ENCODE assay signal across 28 mouse cellular contexts in genomic region chr10:7845991-7846390, GRCm38 (mm10). TPM values are rescaled to one million over a fixed set of nuclear protein-coding genes. Genes with fewer than 3 reads are reported as not detected.
DNase-seq lines count a peak whose midpoint lies in the region; ATAC-seq and TF ChIP-seq lines count a peak whose summit lies in the region.
"Had no signal": no experiment of that assay in that cellular context is flagged by ENCODE, and none has a peak within 500 bp of the region (broad histone marks: within the 10 kb centered on the region; RNA-seq: fewer than 3 reads in every experiment).

No protein-coding gene starts in this region.

- no peak overlapping the region for H3K27ac ChIP-seq in forebrain, embryonic 11.5 days (ENCODE audit: low read depth, low read length)
- no peak overlapping the region for H3K27ac ChIP-seq in forebrain, postnatal 0 days (ENCODE audit: low read depth, low read length)
- peak overlapping the region; percentile 90 for H3K27ac ChIP-seq in spleen, adult 2 months (ENCODE audit: insufficient read depth, low read length)
- H3K27ac ChIP-seq in hindbrain, embryonic 12.5 days: no peak overlapping the region
- H3K27ac ChIP-seq: embryonic facial prominence, embryonic 12.5 days; embryonic facial prominence, embryonic 15.5 days; forebrain, embryonic 12.5 days; forebrain, embryonic 15.5 days; heart, embryonic 13.5 days; hindbrain, embryonic 13.5 days had no signal

- no peak overlapping the region for H3K4me3 ChIP-seq in forebrain, embryonic 11.5 days (ENCODE audit: low read depth, low read length)
- no peak overlapping the region for H3K4me3 ChIP-seq in forebrain, postnatal 0 days (ENCODE audit: low read depth, low read length)
- no peak overlapping the region for H3K4me3 ChIP-seq in spleen, adult 2 months (ENCODE audit: extremely low read depth, insufficient read depth, insufficient read length)
- no peak overlapping the region for H3K4me3 ChIP-seq in hindbrain, embryonic 12.5 days
- H3K4me3 ChIP-seq: embryonic facial prominence, embryonic 12.5 days; embryonic facial prominence, embryonic 15.5 days; forebrain, embryonic 12.5 days; forebrain, embryonic 15.5 days; heart, embryonic 13.5 days; hindbrain, embryonic 13.5 days had no signal

- H3K9ac ChIP-seq in forebrain, embryonic 11.5 days (ENCODE audit: low read length): no peak overlapping the region
- H3K9ac ChIP-seq in forebrain, postnatal 0 days: no peak overlapping the region
- no peak overlapping the region for H3K9ac ChIP-seq in hindbrain, embryonic 12.5 days
- H3K9ac ChIP-seq: embryonic facial prominence, embryonic 12.5 days; embryonic facial prominence, embryonic 15.5 days; forebrain, embryonic 12.5 days; forebrain, embryonic 15.5 days; heart, embryonic 13.5 days; hindbrain, embryonic 13.5 days had no signal

- DNase-seq in forebrain, embryonic 11.5 days (ENCODE audit: low spot score): peak; percentile 15
- DNase-seq in forebrain, postnatal 0 days: no peak
- DNase-seq in spleen, adult 2 months (ENCODE audit: low read depth in 1 of 2, low spot score in 2 of 2): no peak
- no peak for DNase-seq in spleen, postnatal 36 days (ENCODE audit: low spot score in 2 of 2)
- no peak for DNase-seq in embryo, embryonic 10.5 days (ENCODE audit: low spot score)
- no peak for DNase-seq in T-cell, adult 2 months (ENCODE audit: low spot score)
- DNase-seq: adrenal gland, adult 8-10 months; adrenal gland, postnatal 36 days; cerebellum, adult 11-12 months; cerebellum, adult 8-10 months; cerebellum, postnatal 10 days; cerebellum, postnatal 36 days; gastrocnemius, postnatal 10 days; gastrocnemius, postnatal 36 days; heart, postnatal 14 days; kidney, adult 2 months had no signal

- no peaks in the 10 kb centered on the region for H3K36me3 ChIP-seq in forebrain, embryonic 11.5 days (ENCODE audit: control insufficient read depth, insufficient read depth, low read length)
- no peaks in the 10 kb centered on the region for H3K36me3 ChIP-seq in forebrain, postnatal 0 days (ENCODE audit: insufficient read depth)
- H3K36me3 ChIP-seq in spleen, adult 2 months (ENCODE audit: control insufficient read depth, insufficient read depth, low read length): peaks cover 5% of the 10 kb centered on the region
- no peaks in the 10 kb centered on the region for H3K36me3 ChIP-seq in hindbrain, embryonic 12.5 days
- H3K36me3 ChIP-seq: embryonic facial prominence, embryonic 12.5 days; embryonic facial prominence, embryonic 15.5 days; forebrain, embryonic 12.5 days; forebrain, embryonic 15.5 days; heart, embryonic 13.5 days; hindbrain, embryonic 13.5 days had no signal

- H3K9me3 ChIP-seq in forebrain, embryonic 11.5 days (ENCODE audit: control insufficient read depth, low read length): no peaks in the 10 kb centered on the region
- H3K9me3 ChIP-seq in forebrain, postnatal 0 days (ENCODE audit: low read length): no peaks in the 10 kb centered on the region
- no peaks in the 10 kb centered on the region for H3K9me3 ChIP-seq in hindbrain, embryonic 12.5 days (replicated peaks)
- H3K9me3 ChIP-seq: embryonic facial prominence, embryonic 12.5 days; embryonic facial prominence, embryonic 15.5 days; forebrain, embryonic 12.5 days; forebrain, embryonic 15.5 days; heart, embryonic 13.5 days; hindbrain, embryonic 13.5 days had no signal

- H3K27me3 ChIP-seq in forebrain, embryonic 11.5 days (ENCODE audit: control insufficient read depth, insufficient read depth, low read length): no peaks in the 10 kb centered on the region
- H3K27me3 ChIP-seq in forebrain, postnatal 0 days (ENCODE audit: insufficient read depth, low read length): no peaks in the 10 kb centered on the region
- H3K27me3 ChIP-seq in spleen, adult 2 months (ENCODE audit: control insufficient read depth, insufficient read depth, low read length): no peaks in the 10 kb centered on the region
- no peaks in the 10 kb centered on the region for H3K27me3 ChIP-seq in hindbrain, embryonic 12.5 days
- H3K27me3 ChIP-seq: embryonic facial prominence, embryonic 12.5 days; embryonic facial prominence, embryonic 15.5 days; forebrain, embryonic 12.5 days; forebrain, embryonic 15.5 days; hindbrain, embryonic 13.5 days had no signal

- no peak for ATAC-seq in forebrain, embryonic 11.5 days (replicated peaks; ENCODE audit: low FRiP score)
- ATAC-seq in forebrain, postnatal 0 days: no peak
- ATAC-seq in inflammation-experienced regulatory T-cells, adult 6 months: peak; percentile 16
- no peak for ATAC-seq in hindbrain, embryonic 12.5 days (ENCODE audit: low FRiP score)
- ATAC-seq: activated CD4-positive, CD25-positive, alpha-beta regulatory T cell, adult 4 months; forebrain, embryonic 15.5 days; hindbrain, embryonic 16.5 days; intestine, postnatal 0 days had no signal

- TF ChIP-seq CTCF in forebrain, postnatal 0 days (IDR thresholded peaks at IDR 0.05; ENCODE audit: low read depth): no peak
- TF ChIP-seq CTCF in spleen, adult 2 months (IDR thresholded peaks at IDR 0.05; ENCODE audit: extremely low read depth, insufficient read depth, insufficient read length, insufficient replicate concordance): no peak

- TF ChIP-seq POLR2A in spleen, adult 2 months (IDR thresholded peaks at IDR 0.05; ENCODE audit: low read depth, low read length): no peak

- no peaks in the 10 kb centered on the region for H3K4me1 ChIP-seq in forebrain, embryonic 11.5 days (replicated peaks; ENCODE audit: control insufficient read depth, insufficient read depth, low read length)
- no peaks in the 10 kb centered on the region for H3K4me1 ChIP-seq in forebrain, postnatal 0 days (ENCODE audit: insufficient read depth)
- H3K4me1 ChIP-seq in spleen, adult 2 months (ENCODE audit: control insufficient read depth, insufficient read depth, insufficient read length): peaks cover 52% of the 10 kb centered on the region
- no peaks in the 10 kb centered on the region for H3K4me1 ChIP-seq in hindbrain, embryonic 12.5 days
- H3K4me1 ChIP-seq: embryonic facial prominence, embryonic 12.5 days; embryonic facial prominence, embryonic 15.5 days; forebrain, embryonic 12.5 days; forebrain, embryonic 15.5 days; hindbrain, embryonic 13.5 days had no signal

- WGBS in forebrain, embryonic 11.5 days: 90% methylated on average over 4 of the region's 4 CpGs
- WGBS in forebrain, postnatal 0 days: 84% methylated on average over 4 of the region's 4 CpGs
- WGBS in spleen, adult 2 months: 69% methylated on average over 4 of the region's 4 CpGs
- WGBS in hindbrain, embryonic 12.5 days: 92% methylated on average over 4 of the region's 4 CpGs

- no peak overlapping the region for H3K4me2 ChIP-seq in forebrain, embryonic 11.5 days (ENCODE audit: low read depth, low read length, severe bottlenecking)
- H3K4me2 ChIP-seq in forebrain, postnatal 0 days (ENCODE audit: low read depth): no peak overlapping the region
- no peak overlapping the region for H3K4me2 ChIP-seq in hindbrain, embryonic 12.5 days (replicated peaks)
- H3K4me2 ChIP-seq: embryonic facial prominence, embryonic 12.5 days; embryonic facial prominence, embryonic 15.5 days; forebrain, embryonic 12.5 days; forebrain, embryonic 15.5 days; heart, embryonic 13.5 days; hindbrain, embryonic 13.5 days had no signal

RNA-seq across cellular contexts. Expression of gene Zc3h12d, which starts 13.7 kb away (rescaled TPM):
- 0.04 TPM in 1 of 2 replicates, not detected in the other for polyA plus RNA-seq in forebrain, embryonic 11.5 days (2014; fragmentation: Nextera tagmentation; extraction: Ambion mirVana)
- 0.08 and 0.24 TPM in 2 replicates for total RNA-seq in forebrain, postnatal 0 days (2014; rRNA removed)
- polyA plus RNA-seq in forebrain, postnatal 0 days (2015; fragmentation: Nextera tagmentation; extraction: Ambion mirVana): 0.09 and 0.21 TPM in 2 replicates
- polyA plus RNA-seq in spleen, adult 2 months (2012; rRNA removed): 18.3 and 24.6 TPM in 2 replicates
- 10 to 100 TPM; 36.9 to 59.8 (median 48.1) TPM for polyA plus RNA-seq in inflammation-experienced regulatory T-cells, adult 6 months (2017; shearing (Covaris generic))
- 0.19 and 0.25 TPM in 2 replicates for polyA plus RNA-seq in hindbrain, embryonic 12.5 days (2016; fragmentation: Nextera tagmentation; extraction: Ambion mirVana)
- total RNA-seq: MEL had no signal
- polyA plus RNA-seq: forebrain, embryonic 12.5 days had no signal

RNA-seq across cellular contexts. Expression of gene Ppil4, which starts 53.3 kb away (rescaled TPM):
- polyA plus RNA-seq in forebrain, embryonic 11.5 days (2014; fragmentation: Nextera tagmentation; extraction: Ambion mirVana): 47.2 and 49.6 TPM in 2 replicates
- 37.5 and 49.6 TPM in 2 replicates for total RNA-seq in forebrain, postnatal 0 days (2014; rRNA removed)
- polyA plus RNA-seq in forebrain, postnatal 0 days (2015; fragmentation: Nextera tagmentation; extraction: Ambion mirVana): 44.4 and 50.2 TPM in 2 replicates
- polyA plus RNA-seq in spleen, adult 2 months (2012; rRNA removed): 5.5 and 6.2 TPM in 2 replicates
- 10 to 100 TPM; 73.7 to 85.7 (median 82.6) TPM for polyA plus RNA-seq in inflammation-experienced regulatory T-cells, adult 6 months (2017; shearing (Covaris generic))
- 47.7 and 51.7 TPM in 2 replicates for polyA plus RNA-seq in hindbrain, embryonic 12.5 days (2016; fragmentation: Nextera tagmentation; extraction: Ambion mirVana)

RNA-seq across cellular contexts. Expression of gene Ginm1, which starts 53.4 kb away (rescaled TPM):
- 51.5 and 55.2 TPM in 2 replicates for polyA plus RNA-seq in forebrain, embryonic 11.5 days (2014; fragmentation: Nextera tagmentation; extraction: Ambion mirVana)
- total RNA-seq in forebrain, postnatal 0 days (2014; rRNA removed): 31.0 and 51.0 TPM in 2 replicates
- polyA plus RNA-seq in forebrain, postnatal 0 days (2015; fragmentation: Nextera tagmentation; extraction: Ambion mirVana): 61.2 and 65.6 TPM in 2 replicates
- 9.2 and 13.9 TPM in 2 replicates for polyA plus RNA-seq in spleen, adult 2 months (2012; rRNA removed)
- polyA plus RNA-seq in inflammation-experienced regulatory T-cells, adult 6 months (2017; shearing (Covaris generic)): 10 to 100 TPM; 64.3 to 74.6 (median 72.9) TPM
- polyA plus RNA-seq in hindbrain, embryonic 12.5 days (2016; fragmentation: Nextera tagmentation; extraction: Ambion mirVana): 61.2 and 61.3 TPM in 2 replicates

Comparison
In these comparisons a context has a peak if more than half of its experiments do, and no peak if none do; other contexts are left out.
1. RNA of gene Zc3h12d, which starts 13.7 kb away (polyA plus RNA-seq): 36.9 to 59.8 TPM in inflammation-experienced regulatory T-cells, adult 6 months and 18.3 to 24.6 TPM in spleen, adult 2 months; 0.09 to 0.21 TPM in forebrain, postnatal 0 days, 0.19 to 0.25 TPM in hindbrain, embryonic 12.5 days and 0.04 TPM in forebrain, embryonic 11.5 days; every median in the first group is over 10 times any median in the second.